Mouse (Mus musculus) cortical plate, adult 2 months (tissue): ENCODE measurements around the gene Mlxipl.

Experiments used
- CTCF ChIP-seq: fragments of 200-500 bp; IDR thresholded peaks from 2 replicates; pipeline ENCODE4 v1.5.1; 2011; ENCODE audit warnings: mild to moderate bottlenecking, control low read depth, low read length; ENCODE audit not compliant: insufficient read depth; ENCODE audit errors: extremely low read depth
- POLR2A ChIP-seq: fragments of 200-500 bp; IDR thresholded peaks from 2 replicates; pipeline ENCODE4 v1.6.1; 2011; ENCODE audit warnings: mild to moderate bottlenecking, low read length, control low read depth; ENCODE audit not compliant: insufficient read depth; ENCODE audit errors: extremely low read depth

DNA sequence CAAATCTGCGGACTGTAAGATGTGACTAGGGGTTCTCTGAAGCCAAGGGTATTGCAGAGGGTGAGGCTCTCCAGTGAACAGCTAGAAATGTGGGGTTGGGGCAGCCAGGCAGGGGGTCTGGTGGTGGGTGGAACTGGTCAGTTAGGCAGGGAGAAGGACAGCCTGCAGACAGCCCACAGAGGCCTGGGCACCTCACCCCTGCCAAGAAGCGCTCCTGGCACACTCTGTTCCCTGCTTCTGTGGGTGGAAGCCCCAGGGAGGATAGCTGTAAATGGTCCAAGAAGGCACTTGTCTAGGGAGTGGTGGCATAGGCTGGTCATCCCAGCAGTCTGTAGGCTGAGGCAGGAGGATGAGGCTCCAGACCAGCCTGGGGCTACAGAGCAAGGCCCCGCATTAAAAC, 19.7 kb downstream of the Mlxipl start:
- TF ChIP-seq CTCF = no peak
- TF ChIP-seq POLR2A = no peak
